Mouse (Mus musculus): ENCODE results near the gene Cmtm3. TPM values are rescaled to one million over a fixed set of nuclear protein-coding genes. Genes with fewer than 3 reads are reported as not detected.
A peak's percentile ranks its signal among the peaks of the same experiment; 100 is the strongest.

Gene Cmtm3
- total RNA-seq, 1 experiment from 2014 or later, result 17.1 TPM

DNA sequence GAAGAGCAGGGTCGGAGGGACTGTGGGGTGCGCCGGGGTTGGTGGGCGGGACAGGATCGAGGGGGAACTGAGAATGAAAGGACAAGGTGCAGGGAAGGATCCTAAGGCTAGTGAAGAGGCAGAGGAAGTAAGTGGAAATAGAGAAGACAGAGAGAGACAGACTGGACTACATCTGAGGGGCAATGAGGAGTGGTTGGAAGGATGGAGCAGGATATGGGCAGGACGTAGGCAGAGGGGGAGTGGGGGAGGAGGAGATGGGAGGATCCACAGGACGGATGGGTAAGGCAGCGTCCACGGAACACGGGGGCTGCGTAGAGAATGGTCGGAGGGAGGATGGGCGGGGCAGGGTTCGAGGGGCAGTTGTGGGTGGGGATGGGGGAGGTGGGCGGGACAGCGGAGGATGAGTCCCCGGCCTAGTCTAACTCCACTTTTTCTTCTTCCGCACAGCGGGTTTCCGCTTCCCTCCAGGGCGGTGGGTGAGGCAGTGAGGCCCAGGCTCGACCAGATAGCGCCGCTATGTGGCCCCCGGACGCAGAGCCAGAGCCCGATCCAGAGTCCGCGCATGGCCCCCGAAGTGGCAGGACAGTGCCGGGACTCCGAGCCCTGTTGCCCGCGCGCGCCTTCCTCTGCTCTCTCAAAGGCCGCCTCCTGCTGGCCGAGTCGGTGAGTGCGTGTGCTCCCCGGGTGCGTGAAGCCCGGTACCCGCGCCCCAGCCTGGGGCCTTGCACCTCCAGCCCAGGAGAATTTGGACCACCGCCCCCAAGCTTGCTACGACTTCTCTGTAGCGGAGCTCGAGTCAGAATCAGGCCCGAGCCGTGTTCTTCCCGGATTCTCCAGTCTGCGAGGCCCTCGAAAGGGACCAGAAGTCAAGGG, 1.3 kb downstream of the Cmtm3 start:
- ATAC-seq (replicated peaks; ENCODE audit: insufficient number of reproducible peaks, low FRiP score, low TSS enrichment, poor library complexity, severe bottlenecking), result peak; percentile 65

DNA sequence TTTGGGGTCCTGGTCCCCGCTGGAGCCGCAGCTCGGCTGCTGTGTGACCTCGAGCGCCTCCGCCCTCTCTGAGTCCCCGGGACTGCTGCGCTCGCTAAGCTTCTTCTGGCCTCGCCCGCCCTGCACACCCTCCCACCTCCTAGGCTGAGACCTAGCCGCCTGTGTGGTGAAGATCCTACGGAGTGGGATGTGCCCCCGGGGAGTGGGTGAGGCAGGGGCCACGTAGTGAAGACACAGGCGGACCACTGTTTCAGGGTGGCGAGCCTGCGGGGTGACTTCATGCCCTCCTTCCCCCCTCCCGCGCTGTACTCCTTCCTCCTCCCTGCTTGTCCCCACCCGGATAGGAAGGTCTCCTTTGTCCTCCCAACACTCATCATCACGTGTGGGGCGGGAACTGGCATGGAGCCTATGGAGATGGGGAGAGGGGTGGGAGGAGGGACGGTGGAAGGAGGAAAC, 1.9 kb downstream of the Cmtm3 start:
- ATAC-seq (replicated peaks; ENCODE audit: insufficient number of reproducible peaks, low FRiP score, low TSS enrichment, poor library complexity, severe bottlenecking), result peak; percentile 24; the same call in 1 of the 2 replicates

DNA sequence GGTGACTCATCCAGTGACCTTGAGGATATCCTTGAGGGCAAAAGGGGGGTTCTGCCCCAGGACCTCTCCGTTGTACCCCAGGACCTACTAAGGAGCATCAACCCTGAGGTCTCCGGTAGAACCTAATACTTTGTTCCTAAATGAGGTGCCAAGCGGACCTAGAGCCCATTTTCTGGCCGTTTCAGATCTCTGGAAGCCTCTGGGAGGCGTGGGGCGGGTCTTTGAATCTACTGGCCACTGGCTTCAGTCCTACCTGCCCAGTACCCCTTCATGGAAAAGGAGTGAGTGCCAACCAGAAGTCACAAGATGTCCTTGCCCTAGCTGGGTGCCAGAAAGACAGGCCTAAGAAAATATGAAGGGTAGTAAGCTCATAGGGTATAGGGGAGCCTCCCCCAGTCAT, 2.5 kb downstream of the Cmtm3 start:
- ATAC-seq (replicated peaks; ENCODE audit: insufficient number of reproducible peaks, low FRiP score, low TSS enrichment, poor library complexity, severe bottlenecking), result no peak

DNA sequence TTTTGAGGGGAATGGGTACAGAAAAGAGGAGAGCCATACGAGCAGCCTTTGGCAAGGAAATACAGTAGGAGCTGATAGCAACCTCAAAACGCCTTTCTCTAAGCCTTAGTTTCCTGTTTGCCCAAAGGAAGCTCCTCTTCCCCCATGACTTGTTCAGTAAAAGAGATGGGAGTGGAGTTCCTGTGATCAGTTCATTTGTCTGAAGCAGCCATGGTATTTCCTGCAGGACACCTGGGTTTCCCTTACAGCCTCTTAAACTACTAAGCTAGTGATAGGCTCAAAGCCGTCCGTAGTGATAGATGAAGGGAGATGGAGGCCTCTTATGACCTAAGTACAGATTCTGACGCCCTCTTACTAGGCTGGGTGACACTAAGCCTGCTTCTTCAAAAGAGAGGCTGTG, 3.2 kb downstream of the Cmtm3 start:
- ATAC-seq (replicated peaks; ENCODE audit: insufficient number of reproducible peaks, low FRiP score, low TSS enrichment, poor library complexity, severe bottlenecking), result no peak

DNA sequence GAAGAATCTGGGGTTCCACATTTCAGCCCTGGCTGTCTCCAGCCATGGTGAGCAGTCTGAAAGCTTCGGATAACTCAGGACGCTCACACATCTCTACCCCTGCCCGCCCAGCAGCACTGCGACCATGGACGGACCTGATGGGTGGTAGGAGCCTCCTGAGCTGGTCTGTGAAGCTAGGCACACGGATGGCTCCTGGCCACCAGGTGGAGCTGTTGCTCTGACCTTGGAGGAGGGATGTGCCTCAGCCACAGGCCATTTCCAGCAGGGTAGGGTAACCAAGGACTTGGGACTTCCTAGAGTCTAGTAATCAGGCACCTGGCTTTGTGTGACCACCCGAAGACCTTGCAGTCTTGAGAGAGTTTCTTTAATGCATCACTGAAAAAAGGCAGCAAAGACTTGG, 4.7 kb downstream of the Cmtm3 start:
- ATAC-seq (replicated peaks; ENCODE audit: insufficient number of reproducible peaks, low FRiP score, low TSS enrichment, poor library complexity, severe bottlenecking), result peak; percentile 47; the same call in 1 of the 2 replicates

DNA sequence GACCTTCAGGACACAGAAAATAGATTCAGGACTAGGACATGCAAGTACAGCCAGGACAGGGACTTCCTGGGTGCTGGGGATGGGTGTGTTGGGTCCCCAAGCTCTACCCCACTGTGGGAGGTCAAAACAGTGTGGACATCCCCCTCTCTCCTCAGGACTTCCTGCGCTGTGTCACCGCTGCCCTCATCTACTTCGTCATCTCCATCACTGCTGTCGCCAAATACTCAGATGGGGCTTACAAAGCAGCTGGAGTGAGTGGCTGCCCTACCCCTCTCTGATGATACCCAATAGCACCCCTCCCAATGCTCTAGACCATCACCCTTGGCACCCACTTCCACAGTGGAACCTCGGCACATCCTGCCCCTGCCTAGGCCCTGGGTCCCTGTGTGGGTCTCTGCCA, 5.4 kb downstream of the Cmtm3 start:
- no peak for ATAC-seq (replicated peaks; ENCODE audit: insufficient number of reproducible peaks, low FRiP score, low TSS enrichment, poor library complexity, severe bottlenecking)

DNA sequence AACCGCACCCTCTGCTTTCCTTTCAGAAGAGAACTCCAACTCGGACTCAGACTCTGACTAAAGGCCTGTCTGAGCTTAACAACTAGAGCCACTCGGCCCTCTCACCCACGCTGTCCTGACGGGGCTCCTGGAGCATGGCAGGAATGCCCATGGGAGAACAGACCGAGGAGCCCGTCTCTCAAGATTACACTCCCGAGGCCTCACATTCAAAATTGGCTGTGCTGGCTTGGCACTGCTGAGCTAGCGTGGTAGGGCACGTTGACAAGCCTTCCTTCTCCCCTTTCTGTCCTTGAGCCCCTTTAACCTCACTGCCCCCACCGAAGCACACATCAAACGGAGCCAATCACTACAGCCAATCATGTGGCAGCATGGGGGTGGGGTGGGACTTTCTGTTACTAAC, 7.5 kb downstream of the Cmtm3 start:
- no peak for ATAC-seq (replicated peaks; ENCODE audit: insufficient number of reproducible peaks, low FRiP score, low TSS enrichment, poor library complexity, severe bottlenecking)

DNA sequence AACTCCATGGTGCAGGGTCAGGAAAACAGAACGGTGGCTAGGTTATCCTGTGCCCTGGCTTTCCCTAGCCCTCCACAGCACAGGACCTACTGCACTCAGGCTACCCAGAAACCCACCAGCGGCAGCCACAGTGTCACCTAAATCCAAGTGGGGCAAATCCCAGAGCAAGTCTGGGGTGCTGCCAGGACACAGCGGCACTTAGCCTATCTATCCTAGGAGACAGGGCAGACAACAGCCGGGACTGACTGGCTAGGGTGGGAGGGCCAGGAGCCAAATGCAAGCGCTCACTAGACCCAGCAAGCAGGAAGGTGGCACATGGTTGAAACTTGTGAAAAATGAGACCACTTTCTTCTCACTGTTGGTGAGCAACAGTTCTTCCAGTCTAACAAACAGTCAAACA, 9.8 kb downstream of the Cmtm3 start:
- no peak for ATAC-seq (replicated peaks; ENCODE audit: insufficient number of reproducible peaks, low FRiP score, low TSS enrichment, poor library complexity, severe bottlenecking)

DNA sequence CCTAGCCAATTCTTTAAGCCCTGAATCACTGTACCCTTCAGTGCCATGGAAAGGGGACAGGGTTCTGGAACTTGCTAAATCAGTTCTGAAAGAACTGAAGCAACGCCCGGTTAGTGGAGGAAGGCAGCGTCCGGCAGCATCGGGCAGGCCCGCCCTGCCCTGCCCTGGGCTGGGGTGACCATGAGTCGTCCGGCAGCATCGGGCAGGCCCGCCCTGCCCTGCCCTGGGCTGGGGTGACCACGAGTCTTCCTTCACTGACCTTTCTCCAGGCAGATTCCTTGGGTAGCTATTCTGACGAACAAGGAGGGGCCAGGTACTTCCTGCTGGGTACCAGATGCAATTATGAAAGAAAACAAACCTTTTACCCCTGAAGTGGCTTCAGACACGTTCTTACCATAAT, 10.8 kb downstream of the Cmtm3 start:
- no peak for ATAC-seq (replicated peaks; ENCODE audit: insufficient number of reproducible peaks, low FRiP score, low TSS enrichment, poor library complexity, severe bottlenecking)

DNA sequence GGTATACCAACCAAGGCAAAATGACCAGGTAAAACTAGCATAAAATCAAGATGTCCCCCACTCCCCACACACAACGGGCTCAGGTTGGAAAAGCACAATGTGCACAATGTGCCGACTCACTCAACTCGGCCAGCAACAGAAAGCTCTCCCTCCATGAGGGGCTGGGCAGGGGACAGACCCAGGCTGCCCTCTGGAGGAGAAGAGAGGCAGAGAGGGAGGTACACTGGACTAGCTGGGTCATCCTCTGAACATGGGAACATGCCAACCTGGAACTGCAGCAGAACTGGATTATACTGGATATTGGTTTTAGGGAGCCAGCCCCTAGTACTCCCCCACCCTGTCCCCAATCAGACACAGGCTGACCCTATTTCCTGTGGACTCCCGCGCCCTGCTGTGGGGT, 14.0 kb downstream of the Cmtm3 start:
- ATAC-seq (replicated peaks; ENCODE audit: insufficient number of reproducible peaks, low FRiP score, low TSS enrichment, poor library complexity, severe bottlenecking), result no peak

DNA sequence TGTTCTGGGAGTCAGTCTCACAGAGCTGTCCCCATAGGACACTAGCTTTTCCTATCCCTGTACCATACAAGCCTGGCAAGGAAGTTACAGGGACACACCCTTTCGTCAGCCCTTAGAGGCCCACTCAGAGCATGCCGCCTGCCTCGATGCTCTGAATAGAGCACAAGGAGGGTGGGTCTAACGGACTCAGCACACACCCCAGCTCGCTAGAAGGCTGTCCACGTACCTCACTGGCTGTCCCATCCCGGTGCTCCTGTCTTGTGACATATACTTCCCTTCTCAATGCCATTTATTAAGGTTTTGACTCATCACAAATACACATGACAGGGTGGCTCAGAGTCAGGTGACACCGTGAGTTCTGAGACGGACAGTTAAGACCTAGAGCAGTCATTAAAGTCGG, 15.3 kb downstream of the Cmtm3 start:
- ATAC-seq (replicated peaks; ENCODE audit: insufficient number of reproducible peaks, low FRiP score, low TSS enrichment, poor library complexity, severe bottlenecking), result no peak

DNA sequence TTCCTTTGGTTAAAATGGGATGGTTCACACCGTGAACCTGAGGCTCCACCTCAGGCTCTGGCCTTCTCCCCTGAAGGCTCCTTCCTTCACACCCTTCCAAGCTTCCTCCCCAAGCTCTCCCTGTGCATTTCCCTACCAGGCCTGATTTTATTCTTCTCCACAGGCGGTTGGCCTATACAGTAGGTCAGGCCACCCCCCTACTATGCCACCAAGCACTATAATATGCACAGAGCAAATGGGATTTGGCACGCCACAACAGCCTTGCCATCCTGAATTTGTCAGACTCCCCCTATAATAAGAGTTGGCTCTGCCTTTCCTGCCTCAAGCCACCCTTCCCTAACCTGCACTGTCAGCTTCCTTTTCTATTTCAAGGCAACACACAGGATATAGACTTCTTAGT, 19.4 kb downstream of the Cmtm3 start:
- no peak for ATAC-seq (replicated peaks; ENCODE audit: insufficient number of reproducible peaks, low FRiP score, low TSS enrichment, poor library complexity, severe bottlenecking)

DNA sequence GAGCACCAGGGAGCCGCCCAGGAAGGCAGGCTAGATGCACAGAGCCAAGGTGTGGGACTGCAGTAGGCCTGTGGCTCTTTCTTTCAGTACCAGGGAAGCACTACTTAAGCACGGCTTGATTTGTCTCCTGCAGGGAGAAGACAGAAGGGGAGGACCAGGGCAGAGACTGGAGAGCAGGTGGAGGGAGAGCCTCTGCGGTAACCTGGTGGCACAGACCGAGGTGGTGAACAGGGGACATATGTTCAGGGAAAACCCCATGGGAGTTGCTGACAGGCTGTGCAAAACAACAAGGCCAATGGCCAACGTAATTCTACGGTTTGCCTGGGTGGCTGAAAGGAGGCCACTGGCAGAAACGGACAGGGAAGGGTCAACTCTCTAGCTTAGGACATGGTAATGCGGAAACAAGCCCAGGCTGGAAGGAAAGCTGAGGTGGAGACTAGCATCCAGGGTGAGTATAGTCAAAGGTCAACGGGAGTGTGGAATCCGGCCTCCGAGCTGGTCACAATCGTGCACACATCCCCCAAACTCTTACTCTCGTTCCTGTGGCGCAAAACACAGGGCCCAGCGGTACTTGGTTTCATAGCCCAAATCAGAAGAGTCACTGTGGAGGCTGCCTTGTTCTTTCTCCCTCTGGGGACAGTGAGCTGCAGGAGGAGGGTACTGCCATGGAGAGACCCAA, 20.7 kb downstream of the Cmtm3 start:
- no peak for ATAC-seq (replicated peaks; ENCODE audit: insufficient number of reproducible peaks, low FRiP score, low TSS enrichment, poor library complexity, severe bottlenecking)

DNA sequence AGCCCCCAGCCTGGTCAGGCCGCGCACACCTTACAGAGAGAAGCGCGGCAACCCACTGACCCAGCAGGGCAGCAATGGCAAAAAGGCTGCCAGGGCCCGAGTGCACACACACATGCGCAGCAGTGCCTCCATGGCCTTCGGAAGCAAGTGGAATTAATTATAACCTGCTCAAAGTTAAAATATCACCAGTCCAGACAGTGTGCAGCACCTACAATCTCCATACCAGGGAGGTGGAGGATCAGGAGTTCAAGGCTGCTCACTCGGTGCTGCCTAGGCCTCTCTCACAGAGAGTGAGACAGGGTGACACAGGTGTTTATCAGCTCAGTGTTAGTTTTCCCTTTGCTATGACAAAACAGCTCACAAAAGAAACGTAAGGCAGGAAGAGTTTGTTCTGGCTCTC, 26.5 kb downstream of the Cmtm3 start:
- no peak for ATAC-seq (replicated peaks; ENCODE audit: insufficient number of reproducible peaks, low FRiP score, low TSS enrichment, poor library complexity, severe bottlenecking)

DNA sequence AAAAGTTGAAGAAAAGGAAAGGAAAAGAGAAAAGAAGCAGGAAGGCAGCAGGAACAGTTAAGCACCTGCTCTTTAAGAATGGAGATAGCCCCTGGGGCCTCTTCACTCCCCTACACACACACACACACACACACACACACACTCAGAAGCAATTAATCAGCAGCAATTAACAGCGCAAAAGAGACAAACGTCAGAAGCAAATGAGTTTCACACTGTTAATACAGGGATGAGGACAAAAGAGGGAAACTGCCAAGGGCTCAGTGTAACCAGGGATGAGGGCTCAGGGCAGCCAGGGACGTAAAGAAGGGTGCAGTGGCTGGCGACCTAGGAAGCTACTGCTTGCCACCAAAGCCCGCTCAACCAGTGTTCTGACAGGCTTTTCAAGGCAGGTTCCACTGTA, 28.2 kb downstream of the Cmtm3 start:
- ATAC-seq (replicated peaks; ENCODE audit: insufficient number of reproducible peaks, low FRiP score, low TSS enrichment, poor library complexity, severe bottlenecking), result no peak

DNA sequence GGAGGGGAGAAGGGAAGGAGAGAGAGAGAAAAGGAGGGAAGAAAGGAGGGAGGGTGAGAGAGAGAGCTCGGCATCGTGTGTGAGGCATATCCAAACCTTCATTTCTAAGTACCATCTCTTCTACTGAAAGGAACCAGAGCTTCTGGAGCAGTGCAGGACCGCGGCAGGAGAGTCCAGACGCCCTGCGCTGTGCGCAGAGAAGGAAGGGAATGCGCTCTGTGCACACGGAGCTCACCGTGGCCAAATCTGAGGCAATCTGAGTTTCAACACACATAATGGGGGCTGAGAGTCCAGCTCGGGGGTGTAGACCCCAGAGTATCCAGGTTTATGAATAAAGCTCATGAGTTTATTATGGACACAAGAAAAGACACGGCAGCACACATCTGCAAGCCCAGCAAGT, 30.4 kb downstream of the Cmtm3 start:
- ATAC-seq (replicated peaks; ENCODE audit: insufficient number of reproducible peaks, low FRiP score, low TSS enrichment, poor library complexity, severe bottlenecking), result no peak

DNA sequence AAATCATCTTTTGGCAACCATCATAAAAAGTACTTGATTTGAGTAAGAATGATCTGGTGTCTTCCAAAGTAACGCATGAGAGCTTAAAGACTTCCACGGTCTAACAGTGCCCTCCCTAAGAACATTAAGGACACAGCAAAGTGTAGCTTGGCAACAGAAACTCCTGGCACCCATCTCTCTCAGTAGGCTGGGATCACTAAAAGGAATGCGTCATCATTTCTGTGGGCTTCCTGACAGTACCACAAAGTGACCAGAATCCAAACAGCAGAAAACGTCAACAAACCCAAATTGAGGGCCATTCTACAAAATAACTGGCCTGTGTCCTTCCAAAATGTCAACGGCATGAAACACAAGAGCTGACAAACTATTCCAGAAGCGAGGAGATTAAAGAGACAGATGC, 30.9 kb downstream of the Cmtm3 start:
- ATAC-seq (replicated peaks; ENCODE audit: insufficient number of reproducible peaks, low FRiP score, low TSS enrichment, poor library complexity, severe bottlenecking), result no peak

DNA sequence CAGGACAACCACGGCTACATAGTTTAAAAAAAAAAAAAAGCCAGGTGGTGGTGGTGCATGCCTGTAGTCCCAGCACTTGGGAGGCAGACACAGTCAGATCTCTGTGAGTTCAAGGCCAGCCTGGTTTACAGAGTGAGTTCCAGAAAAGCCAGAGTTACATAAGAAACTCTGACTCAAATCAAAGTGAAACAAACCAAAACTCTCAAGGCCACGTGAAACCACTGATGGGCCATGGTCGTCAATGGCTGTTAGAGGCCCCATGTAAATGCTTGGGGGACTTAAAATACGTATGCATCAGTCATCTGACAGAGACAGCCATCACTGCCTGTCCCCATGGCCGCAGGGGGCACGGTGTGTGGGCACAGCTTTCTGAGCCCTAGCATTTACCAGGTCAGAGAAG, 31.9 kb downstream of the Cmtm3 start:
- ATAC-seq (replicated peaks; ENCODE audit: insufficient number of reproducible peaks, low FRiP score, low TSS enrichment, poor library complexity, severe bottlenecking), result no peak

DNA sequence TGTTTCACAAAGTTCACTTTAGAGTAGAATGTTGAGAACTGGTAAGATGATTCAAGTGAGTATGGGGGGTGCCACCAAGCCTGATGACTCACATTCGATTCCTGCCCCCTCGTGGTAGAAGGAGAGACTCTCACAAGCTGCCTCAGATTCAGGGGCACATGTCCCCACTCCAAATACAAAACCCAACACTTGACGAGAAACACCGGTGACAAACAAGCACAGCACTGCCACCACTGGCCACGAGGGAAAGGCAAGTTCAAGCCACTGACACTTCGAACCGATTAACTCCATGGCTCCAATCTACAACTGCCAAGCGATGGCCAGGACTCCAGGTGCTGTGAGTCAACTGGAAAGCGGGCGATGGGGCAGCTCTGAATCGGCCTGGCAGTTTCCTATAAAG, 34.6 kb downstream of the Cmtm3 start:
- ATAC-seq (replicated peaks; ENCODE audit: insufficient number of reproducible peaks, low FRiP score, low TSS enrichment, poor library complexity, severe bottlenecking), result no peak

DNA sequence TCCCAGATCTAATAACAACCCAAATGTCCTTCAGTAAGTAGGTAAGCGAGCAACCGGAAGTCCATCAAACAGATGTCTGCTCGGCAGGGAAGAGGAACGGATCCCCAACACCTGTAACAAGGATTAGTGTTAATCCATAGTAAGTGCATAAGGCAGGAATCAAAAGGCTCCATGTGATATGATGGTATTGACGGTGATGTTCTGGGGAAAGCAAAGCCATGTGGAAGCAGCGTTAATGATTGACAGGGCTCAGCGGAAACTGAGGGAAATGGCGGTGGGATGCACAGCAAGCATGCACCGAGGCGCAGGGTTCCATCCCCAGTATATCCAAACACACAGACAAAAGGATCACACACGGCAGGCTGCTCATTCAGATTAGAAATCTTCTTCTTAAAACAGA, 35.1 kb downstream of the Cmtm3 start:
- ATAC-seq (replicated peaks; ENCODE audit: insufficient number of reproducible peaks, low FRiP score, low TSS enrichment, poor library complexity, severe bottlenecking), result no peak

Measured in monocyte, adult 5-6 weeks (primary cell).